Mouse (Mus musculus) midbrain, embryonic 14.5 days (tissue): ENCODE results near the gene Gm28553. TPM values are rescaled to one million over a fixed set of nuclear protein-coding genes. Genes with fewer than 3 reads are reported as not detected.
"Not testable (repeated sequence)": the region's sequence is repeated elsewhere in the genome, so short reads cannot be mapped to it uniquely, and the experiment has no call there.

Experiments
- ATAC-seq: fragments of 200-750 bp; cut with Nextera tagmentation; 2 replicates; pipeline ENCODE4 v1.8.0; 2017; ENCODE audit warnings: moderate number of reproducible peaks, moderate library complexity; ENCODE audit not compliant: low FRiP score, low TSS enrichment
- DNase-seq: peaks from one replicate; pipeline ENCODE4 v3.0.0-alpha.2; 2015
- H3K27ac ChIP-seq: fragments of 300-500 bp; sonication (generic); replicated peaks from 2 replicates; pipeline ENCODE4 v1.5.1; 2014; ENCODE audit warnings: mild to moderate bottlenecking, low read depth, low read length, moderate library complexity
- H3K27me3 ChIP-seq: fragments of 300-500 bp; sonication (generic); 2 replicates; pipeline ENCODE4 v1.6.1; 2014; ENCODE audit warnings: low read length, control low read depth, mixed read lengths; ENCODE audit not compliant: control insufficient read depth, insufficient read depth
- H3K36me3 ChIP-seq: fragments of 300-500 bp; sonication (generic); 2 replicates; pipeline ENCODE4 v1.6.1; 2014; ENCODE audit warnings: low read length, control low read depth; ENCODE audit not compliant: control insufficient read depth, insufficient read depth
- H3K4me1 ChIP-seq: fragments of 300-500 bp; sonication (generic); 2 replicates; pipeline ENCODE4 v1.6.1; 2014; ENCODE audit warnings: mild to moderate bottlenecking, antibody characterized with exemption, low read length, control low read depth; ENCODE audit not compliant: control insufficient read depth, insufficient read depth
- H3K4me2 ChIP-seq: fragments of 300-500 bp; sonication (generic); 2 replicates; pipeline ENCODE4 v1.6.1; 2014; ENCODE audit warnings: mild to moderate bottlenecking, low read length, moderate library complexity
- H3K4me3 ChIP-seq: fragments of 300-500 bp; sonication (generic); replicated peaks from 2 replicates; pipeline ENCODE4 v1.5.1; 2014; ENCODE audit warnings: low read depth, low read length
- H3K9ac ChIP-seq: fragments of 300-500 bp; sonication (generic); replicated peaks from 2 replicates; pipeline ENCODE4 v1.6.1; 2014; ENCODE audit warnings: mild to moderate bottlenecking, low read length, moderate library complexity
- H3K9me3 ChIP-seq: fragments of 300-500 bp; sonication (generic); 2 replicates; pipeline ENCODE4 v1.6.1; 2016; ENCODE audit warnings: low read length, control low read depth, mixed read lengths; ENCODE audit not compliant: control insufficient read depth
- WGBS: fragments of 180-500 bp; shearing (Covaris S2); extraction: QIAGEN DNeasy Blood & Tissue Kit; methylation state at CpG from one replicate; pipeline ENCODE4 v1.1.7; 2014; 5-methylcytosine and 5-hydroxymethylcytosine counted together
- polyA plus RNA-seq: library from polyadenylated mRNA; unstranded; fragments of >200 nt; fragmentation: Nextera tagmentation; extraction: Ambion mirVana; gene quantifications from 2 replicates; pipeline ENCODE4 v1.2.1, GENCODE M21; 2014

The Gm28553 gene
- polyA plus RNA-seq = not detected in 2 replicates

- H3K27me3 ChIP-seq, H3K4me2 ChIP-seq, H3K4me3 ChIP-seq, H3K36me3 ChIP-seq, H3K4me1 ChIP-seq, H3K9ac ChIP-seq, DNase-seq, ATAC-seq, H3K9me3 ChIP-seq, H3K27ac ChIP-seq: not testable (repeated sequence)
- no CpG with 5 or more reads among the region's 5 CpGs for WGBS
Observed at GRCm38 (mm10) chrY:48856197-48856596, at the start of gene Gm28553. Gene Gm28553, plus strand, starts transcription at chrY:48856497.
